Mouse (Mus musculus): ENCODE data around the gene Cggbp1.

Gene Cggbp1

DNA sequence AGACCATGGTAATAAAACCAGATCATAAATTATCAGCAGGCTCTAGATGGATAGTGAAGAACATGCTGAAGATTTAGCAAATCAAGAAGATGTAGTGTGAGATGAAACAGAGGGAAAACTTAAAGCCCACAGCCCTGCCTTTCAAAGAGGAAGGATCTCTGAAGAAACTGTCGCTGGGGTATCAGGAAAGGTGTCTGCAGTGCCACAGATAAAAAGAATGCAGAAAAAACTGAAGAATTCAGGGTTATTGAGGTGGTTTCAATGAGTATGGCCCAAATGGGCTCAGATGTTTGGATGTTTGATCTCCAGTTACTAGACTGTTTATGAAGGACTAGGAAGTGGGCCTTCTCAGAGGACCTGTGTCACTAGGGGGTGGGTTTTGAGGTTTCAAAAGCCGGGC lies 17.8 kb downstream of the Cggbp1 start:
- in situ Hi-C loops (cut with MboI; ENCODE audit: low pct_unique_long_range_greater_than_20kb in 1 of 2, low sequenced_read_pairs in 2 of 2, unreplicated experiment in 1 of 2): no loop called here

DNA sequence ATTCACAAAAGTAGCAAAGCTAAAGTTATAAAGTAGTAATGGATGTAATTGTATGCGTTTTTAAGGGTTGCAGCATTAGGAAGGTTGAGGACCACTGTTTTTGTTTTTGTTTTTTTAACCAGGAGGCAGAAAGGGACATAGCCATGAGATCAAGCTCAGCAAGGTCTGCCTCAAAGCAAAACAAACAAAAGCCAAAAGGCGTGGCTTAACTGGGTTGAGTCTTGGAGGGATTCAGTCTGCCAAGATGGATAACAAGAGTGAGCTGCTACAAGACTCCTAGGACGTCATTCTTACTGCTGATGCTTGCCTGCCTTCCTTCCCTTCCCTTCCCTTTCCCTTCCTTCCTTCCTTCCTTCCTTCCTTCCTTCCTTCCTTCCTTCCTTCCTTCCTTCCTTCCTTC lies 20.5 kb downstream of the Cggbp1 start:
- in situ Hi-C loops (cut with MboI; ENCODE audit: low pct_unique_long_range_greater_than_20kb in 1 of 2, low sequenced_read_pairs in 2 of 2, unreplicated experiment in 1 of 2): no loop called here

DNA sequence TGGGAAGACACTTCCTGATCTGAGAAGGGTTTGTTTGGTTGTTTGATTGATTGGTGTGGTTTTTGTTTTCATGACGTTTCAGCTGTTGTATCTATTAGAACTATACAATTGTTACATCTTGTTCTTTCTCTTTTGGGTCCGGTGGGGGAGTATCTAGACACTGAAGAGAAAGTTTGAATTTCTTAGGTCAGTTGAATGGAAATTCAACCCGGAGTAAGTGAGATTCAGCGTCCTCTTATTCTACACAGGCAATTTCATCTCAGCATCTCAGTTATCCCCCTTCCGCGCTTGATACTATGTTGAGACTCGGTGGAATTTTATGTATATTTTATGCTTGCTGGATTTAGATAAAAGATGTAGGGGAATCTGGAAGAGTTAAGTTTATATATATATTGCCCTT lies 21.0 kb downstream of the Cggbp1 start:
- in situ Hi-C loops (cut with MboI; ENCODE audit: low pct_unique_long_range_greater_than_20kb in 1 of 2, low sequenced_read_pairs in 2 of 2, unreplicated experiment in 1 of 2): no loop called here

DNA sequence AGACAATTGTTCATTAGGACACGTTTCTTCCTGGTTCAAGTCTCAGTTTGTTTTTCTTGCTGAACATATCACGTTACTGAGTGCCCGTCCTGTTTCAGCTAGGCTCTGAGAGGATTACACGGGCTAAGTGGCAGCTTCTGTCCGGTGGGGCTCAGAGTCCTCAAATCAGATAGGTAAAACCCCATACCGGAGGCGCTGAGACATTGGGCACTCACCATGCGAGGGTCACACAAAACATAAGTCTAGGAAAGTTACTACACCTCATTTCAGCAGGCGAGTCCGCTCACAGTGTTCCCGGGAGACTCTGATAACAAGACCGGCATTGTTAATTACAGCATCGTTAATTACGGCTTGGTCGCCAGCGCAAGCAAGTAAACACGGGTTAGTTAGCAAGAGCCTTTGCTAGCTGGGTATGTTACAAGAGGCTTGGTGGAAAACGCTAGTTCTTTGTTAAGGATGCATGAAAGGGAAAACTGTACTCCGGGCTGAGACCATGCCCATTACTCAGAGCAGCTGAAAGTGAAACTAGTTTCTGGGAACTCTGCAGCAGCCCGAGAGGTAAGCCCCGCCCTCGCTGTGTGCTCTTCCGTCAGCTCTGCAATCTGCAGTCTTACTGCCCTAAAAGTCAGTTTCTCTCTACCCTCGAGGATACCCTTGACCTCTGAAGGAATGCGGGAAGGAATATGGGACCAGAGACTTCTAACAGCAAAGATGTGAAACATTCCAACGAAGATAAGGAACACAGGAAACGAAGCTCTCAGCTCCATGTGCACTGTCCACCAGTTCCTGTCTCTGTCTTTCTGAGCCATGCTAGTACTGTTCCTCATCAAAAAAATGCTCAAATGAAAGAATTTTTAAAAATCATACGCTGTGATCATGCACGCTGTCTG lies 21.9 kb downstream of the Cggbp1 start:
- in situ Hi-C loops (cut with MboI; ENCODE audit: low pct_unique_long_range_greater_than_20kb in 1 of 2, low sequenced_read_pairs in 2 of 2, unreplicated experiment in 1 of 2): no loop called here

DNA sequence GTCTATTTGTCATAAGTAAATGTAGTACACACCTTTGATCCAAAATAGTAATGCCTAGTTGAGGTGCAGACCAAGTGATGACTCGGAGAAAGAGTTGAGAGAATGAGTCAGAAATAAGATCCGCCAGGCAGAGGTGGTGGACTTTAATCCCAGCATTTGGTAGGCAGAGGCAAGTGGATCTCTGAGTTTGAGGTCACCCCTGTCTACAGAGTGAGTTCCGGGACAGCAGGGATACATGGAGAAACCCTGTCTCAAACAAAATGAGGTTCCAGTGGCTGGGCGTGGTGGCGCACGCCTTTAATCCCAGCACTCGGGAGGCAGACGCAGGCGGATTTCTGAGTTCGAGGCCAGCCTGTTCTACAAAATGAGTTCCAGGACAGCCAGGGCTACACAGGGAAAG lies 23.6 kb downstream of the Cggbp1 start:
- in situ Hi-C loops (cut with MboI; ENCODE audit: low pct_unique_long_range_greater_than_20kb in 1 of 2, low sequenced_read_pairs in 2 of 2, unreplicated experiment in 1 of 2): no loop called here

DNA sequence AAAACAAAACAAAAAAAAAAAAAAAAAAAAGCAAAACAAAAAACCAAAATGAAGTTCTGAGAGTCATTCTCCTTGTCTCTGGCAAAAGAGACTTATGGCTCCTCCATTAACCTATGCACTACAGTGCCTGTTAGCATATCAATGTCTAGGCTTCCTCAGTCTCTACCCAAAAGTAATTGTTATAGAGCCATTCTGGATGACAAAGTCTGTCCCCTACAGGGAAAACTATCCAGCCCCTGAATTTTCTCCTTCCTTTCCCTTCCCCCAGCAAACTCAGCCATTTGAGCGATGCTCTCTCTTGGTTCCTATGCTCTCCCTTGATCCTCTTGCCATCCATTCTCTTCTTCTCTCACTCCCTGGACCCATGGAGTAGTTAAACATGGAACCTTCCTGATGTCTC lies 24.0 kb downstream of the Cggbp1 start:
- in situ Hi-C loops (cut with MboI; ENCODE audit: low pct_unique_long_range_greater_than_20kb in 1 of 2, low sequenced_read_pairs in 2 of 2, unreplicated experiment in 1 of 2): no loop called here

DNA sequence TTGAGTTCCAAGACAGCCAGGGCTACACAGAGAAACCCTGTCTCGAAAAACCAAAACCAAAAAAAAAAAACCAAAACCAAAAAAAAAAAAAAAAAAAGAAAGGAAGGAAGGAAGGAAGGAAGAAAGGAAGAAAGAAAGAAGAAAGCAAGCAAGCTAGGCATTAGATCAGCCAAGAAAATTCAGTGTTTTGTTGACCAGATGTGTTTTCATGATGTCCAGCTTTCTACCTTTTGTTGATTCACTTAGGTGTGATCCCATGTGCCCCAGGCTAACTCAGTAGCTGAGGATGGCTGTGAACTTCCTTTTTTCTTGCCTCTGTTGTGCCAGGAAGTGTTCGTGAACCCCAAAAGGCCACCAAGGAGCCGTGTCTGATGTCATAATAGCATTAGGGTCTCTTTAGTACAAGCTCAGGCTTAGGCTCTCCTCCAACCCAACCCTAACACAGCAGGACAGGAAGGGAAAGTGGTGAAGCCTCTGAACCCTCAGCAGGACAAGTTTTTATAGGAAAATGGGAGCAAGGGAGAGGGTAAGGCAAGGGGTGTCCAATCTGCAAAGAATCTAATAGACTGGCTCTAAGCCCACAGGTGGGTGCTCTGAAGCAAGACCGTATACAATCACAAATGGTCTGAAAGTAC lies 25.0 kb downstream of the Cggbp1 start:
- in situ Hi-C loops (cut with MboI; ENCODE audit: low pct_unique_long_range_greater_than_20kb in 1 of 2, low sequenced_read_pairs in 2 of 2, unreplicated experiment in 1 of 2): no loop called here

DNA sequence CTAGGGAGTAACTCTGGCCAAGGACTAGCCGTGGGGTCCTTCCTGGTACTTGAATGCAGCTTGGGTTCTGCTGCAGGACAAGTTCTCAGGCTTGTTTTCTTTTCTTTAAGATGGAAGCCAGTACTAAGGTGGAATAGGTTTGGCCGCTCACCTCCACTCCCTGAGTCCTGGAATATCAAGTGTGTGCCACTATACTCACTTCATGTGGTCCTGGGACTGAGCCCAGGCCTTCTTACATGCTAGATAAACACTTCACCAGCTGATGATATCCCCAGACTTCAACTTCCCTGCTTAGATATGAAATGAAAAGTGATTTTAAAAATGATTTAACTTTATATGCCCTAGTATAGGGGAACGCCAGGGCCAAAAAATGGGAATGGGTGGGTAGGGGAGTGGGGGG lies 25.5 kb downstream of the Cggbp1 start:
- in situ Hi-C loops (cut with MboI; ENCODE audit: low pct_unique_long_range_greater_than_20kb in 1 of 2, low sequenced_read_pairs in 2 of 2, unreplicated experiment in 1 of 2): no loop called here

DNA sequence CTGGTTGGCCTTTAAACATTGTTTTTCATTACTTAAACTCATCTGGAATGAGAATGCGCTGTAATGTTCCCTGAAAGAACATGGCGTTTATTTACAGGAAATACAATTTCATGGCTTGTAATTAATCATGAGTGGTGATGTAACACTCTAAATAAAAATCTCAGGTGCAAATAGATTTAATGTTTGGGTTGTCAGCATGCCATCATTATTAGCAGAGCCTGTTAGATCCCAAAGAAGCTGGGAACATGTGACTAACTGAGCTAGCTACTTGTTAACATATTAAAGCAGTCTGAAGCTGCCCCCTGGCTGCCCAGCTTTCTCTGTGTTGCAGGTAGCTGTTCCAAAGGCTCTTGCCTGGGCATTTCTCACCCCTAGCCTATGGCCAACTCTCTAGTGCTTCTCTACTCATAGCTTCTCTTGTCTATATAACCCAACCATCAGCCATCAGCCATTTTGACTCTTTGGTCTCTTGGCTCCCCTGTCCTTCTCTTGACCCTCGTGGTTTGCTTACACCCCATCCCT lies 26.9 kb downstream of the Cggbp1 start:
- in situ Hi-C loops (cut with MboI; ENCODE audit: low pct_unique_long_range_greater_than_20kb in 1 of 2, low sequenced_read_pairs in 2 of 2, unreplicated experiment in 1 of 2): no loop called here

DNA sequence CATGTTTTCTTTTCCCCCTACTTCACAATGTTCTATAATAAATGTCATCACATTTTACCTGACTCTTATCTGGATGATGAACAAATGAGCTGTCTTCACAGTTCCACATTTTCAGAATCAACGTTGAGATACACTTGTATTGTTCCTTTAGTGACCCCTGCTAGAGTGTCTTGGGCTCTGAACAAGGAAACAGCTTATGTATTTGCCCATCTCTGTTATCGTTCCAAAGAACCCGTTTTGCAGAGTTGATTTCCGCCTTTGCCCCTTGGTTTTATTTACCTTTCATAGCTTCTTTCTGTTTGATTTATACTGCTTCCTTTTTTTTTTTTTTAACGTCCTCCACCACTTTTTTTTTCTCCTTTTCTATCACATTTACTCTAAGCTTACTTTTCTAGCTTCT lies 27.9 kb downstream of the Cggbp1 start:
- in situ Hi-C loops (cut with MboI; ENCODE audit: low pct_unique_long_range_greater_than_20kb in 1 of 2, low sequenced_read_pairs in 2 of 2, unreplicated experiment in 1 of 2): loop anchor here (10.0 kb wide), 1 partner anchor 115 kb away; no protein-coding TSS in a partner anchor

DNA sequence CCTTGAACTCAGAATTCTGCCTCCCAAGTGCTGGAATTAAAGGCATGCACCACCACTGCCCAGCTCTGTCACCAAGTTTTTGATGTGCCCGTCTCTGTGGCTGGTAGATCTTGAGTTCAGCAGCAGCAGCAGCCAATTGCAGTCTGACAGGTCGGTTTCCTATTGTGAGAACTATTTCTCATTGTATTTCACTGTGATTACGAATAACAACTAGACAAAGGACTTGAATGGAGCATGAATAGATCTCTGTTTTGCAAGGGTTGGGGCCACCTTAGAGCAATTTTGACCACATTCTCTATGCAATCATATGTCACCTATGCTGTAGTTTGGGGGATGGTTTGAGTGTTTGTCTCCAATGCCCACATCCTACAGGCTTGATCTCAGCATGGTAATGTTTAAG lies 29.2 kb downstream of the Cggbp1 start:
- in situ Hi-C loops (cut with MboI; ENCODE audit: low pct_unique_long_range_greater_than_20kb in 1 of 2, low sequenced_read_pairs in 2 of 2, unreplicated experiment in 1 of 2): loop anchor here (10.0 kb wide), 1 partner anchor 116 kb away; no protein-coding TSS in a partner anchor

DNA sequence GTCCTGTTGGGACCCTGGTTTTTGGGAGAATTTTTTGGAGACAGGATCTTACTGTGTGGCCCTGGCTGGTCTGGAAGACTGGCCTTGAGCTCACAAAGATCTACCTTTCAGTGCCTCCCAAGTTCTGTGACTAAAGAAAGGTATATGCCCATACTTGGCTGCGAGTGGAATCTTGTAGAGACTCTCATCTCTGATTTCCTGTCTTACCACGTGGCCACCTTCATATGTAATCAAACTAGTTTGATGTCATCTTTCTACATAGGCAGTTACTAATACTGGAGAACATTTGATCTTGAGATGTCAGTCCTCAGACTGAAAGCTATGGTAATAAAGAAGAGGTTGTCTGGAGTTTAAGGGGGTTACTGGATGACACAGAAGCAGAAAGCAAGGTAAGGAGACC lies 29.6 kb downstream of the Cggbp1 start:
- in situ Hi-C loops (cut with MboI; ENCODE audit: low pct_unique_long_range_greater_than_20kb in 1 of 2, low sequenced_read_pairs in 2 of 2, unreplicated experiment in 1 of 2): loop anchor here (10.0 kb wide), 1 partner anchor 117 kb away; no protein-coding TSS in a partner anchor

DNA sequence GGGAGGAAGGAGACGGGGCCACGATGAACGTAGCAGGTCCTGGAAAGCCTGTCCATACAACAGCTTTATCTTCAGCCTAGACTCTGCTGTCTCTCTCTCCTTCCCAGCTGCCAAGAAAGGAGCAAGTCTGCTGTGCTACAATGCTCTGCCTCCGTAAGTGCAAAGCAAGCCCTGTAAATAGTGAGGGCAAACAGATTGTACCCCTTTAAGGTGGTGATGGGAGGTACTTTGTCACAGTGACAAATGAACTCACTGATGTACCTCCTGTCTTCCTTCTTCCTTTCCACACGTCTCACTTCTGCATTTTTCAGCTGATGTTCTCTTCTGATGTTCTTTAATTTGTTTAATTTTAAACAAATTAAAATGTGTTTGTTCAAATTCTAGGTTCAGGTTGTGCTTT lies 32.1 kb downstream of the Cggbp1 start:
- in situ Hi-C loops (cut with MboI; ENCODE audit: low pct_unique_long_range_greater_than_20kb in 1 of 2, low sequenced_read_pairs in 2 of 2, unreplicated experiment in 1 of 2): loop anchor here (10.0 kb wide), 1 partner anchor 119 kb away; no protein-coding TSS in a partner anchor

DNA sequence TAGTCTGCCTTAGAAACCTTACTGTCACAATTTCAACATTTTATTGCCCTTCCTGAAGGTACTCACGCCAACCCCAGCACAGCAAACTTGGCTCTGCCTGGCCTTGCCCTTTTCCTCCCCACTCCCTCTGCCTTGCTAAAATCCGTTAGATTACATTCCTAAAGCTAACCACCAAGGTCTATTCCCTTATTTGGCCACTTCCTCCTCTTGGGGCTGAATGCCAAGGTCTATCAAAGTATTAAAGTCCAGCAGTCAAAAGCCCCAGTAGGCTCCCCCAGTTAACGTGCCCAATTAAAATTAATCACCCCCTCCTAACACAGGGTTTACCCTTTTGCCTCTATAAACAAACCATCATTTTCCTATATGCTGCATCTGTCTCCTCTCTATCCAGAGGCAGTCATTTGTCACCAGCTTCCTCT lies 32.6 kb downstream of the Cggbp1 start:
- in situ Hi-C loops (cut with MboI; ENCODE audit: low pct_unique_long_range_greater_than_20kb in 1 of 2, low sequenced_read_pairs in 2 of 2, unreplicated experiment in 1 of 2): loop anchor here (10.0 kb wide), 1 partner anchor 120 kb away; no protein-coding TSS in a partner anchor

DNA sequence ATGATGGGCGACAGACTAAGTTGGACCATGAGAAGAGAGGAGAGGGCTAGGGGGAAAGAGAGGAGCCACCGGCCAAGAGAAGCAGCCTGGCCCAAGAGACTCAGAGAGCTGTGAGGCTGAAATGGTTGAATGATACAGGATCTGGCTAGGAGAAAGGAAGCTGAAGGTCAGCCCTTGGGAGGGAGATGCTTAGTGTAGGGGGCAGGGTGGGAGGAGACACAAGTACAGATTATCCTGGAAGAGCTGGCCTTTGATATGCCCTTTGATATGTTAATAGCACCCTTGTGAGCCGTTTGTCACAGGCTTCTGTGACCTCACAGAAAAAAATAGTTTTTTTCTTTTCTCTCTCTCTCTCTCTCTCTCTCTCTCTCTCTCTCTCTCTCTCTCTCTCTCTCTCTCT lies 33.3 kb downstream of the Cggbp1 start:
- in situ Hi-C loops (cut with MboI; ENCODE audit: low pct_unique_long_range_greater_than_20kb in 1 of 2, low sequenced_read_pairs in 2 of 2, unreplicated experiment in 1 of 2): loop anchor here (10.0 kb wide), 1 partner anchor 120 kb away; no protein-coding TSS in a partner anchor

DNA sequence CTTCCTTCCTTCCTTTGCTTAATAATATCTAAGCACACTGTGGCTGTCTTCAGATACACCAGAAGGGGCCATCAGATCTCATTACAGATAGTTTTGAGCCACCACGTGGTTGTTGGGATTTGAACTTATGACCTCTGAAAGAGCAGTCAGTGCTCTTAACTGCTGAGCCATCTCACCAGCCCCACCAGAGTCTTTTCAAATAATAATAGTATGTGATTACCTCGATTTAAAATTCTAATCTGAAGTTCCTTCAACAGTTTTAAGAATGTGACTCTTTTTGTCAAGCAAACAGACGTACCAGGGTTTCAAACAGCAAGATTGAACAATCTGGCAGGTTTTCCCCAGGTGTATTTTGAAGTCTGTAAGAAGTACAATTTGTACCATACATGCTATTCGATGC lies 33.8 kb downstream of the Cggbp1 start:
- in situ Hi-C loops (cut with MboI; ENCODE audit: low pct_unique_long_range_greater_than_20kb in 1 of 2, low sequenced_read_pairs in 2 of 2, unreplicated experiment in 1 of 2): loop anchor here (10.0 kb wide), 1 partner anchor 121 kb away; no protein-coding TSS in a partner anchor

DNA sequence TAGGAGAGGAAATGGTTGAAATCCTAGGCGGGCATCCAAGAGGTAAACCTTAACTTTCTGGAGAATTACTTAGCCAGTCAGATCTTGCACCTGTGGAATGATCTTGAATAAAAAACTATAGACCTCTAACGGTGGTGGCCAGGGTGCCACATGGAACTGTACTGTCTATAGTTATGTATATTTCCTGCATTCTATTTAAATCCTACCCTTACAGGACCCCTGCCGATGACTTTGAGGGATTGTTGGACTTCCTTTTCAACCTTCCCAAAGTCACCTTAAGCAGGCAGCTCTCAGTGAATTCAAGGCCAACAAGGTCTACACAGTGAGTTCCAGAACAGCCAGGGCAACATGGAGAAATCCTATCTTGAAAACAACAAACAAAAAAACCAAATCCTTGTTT lies 37.7 kb downstream of the Cggbp1 start:
- in situ Hi-C loops (cut with MboI; ENCODE audit: low pct_unique_long_range_greater_than_20kb in 1 of 2, low sequenced_read_pairs in 2 of 2, unreplicated experiment in 1 of 2): loop anchor here (10.0 kb wide), 1 partner anchor 125 kb away; no protein-coding TSS in a partner anchor

DNA sequence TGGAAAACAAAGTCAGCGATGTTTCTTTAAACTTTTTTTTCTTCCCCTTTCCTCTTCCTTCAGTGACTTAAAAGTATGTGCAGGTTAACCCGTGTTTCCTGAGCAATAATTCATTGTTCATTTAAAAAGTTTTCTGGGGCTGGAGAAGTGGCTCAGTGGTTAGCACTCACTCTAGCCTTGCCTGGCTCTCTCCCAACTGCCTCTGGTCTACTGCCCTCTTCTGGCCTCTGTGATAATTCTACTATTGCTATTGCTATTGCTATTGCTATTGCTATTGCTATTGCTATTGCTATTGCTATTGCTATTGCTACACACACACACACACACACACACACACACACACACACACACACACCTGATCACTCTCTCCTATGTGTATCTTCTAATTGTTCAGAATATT lies 47.3 kb downstream of the Cggbp1 start:
- in situ Hi-C loops (cut with MboI; ENCODE audit: low pct_unique_long_range_greater_than_20kb in 1 of 2, low sequenced_read_pairs in 2 of 2, unreplicated experiment in 1 of 2): no loop called here

DNA sequence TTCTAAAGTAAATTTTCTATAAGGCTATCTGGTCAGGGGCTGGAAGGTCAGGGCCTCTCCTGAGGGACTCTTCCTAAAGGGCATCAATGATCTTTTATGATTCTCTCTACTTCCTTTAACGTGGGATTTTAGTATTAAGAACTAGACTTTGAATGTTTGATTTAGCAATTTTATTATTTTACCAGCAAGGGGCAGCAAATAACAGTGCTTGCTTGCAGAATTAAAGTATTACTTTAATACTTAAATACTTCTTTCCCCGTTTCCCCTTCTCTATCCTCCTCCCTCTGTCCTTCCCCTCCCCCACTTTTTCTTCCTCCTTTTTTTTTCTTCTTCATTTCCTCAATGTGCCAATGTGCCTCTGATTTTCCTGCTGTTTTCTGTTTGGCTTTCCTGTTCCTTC lies 51.5 kb downstream of the Cggbp1 start:
- in situ Hi-C loops (cut with MboI; ENCODE audit: low pct_unique_long_range_greater_than_20kb in 1 of 2, low sequenced_read_pairs in 2 of 2, unreplicated experiment in 1 of 2): loop anchor here in 1 of 2 experiments (25.0 kb wide), 1 partner anchor 634 kb away; no protein-coding TSS in a partner anchor

Data from mouse embryonic stem cell (cell line).